ENCODE assay signal across 24 mouse cellular contexts in genomic region chr4:103455458-103455857, GRCm38 (mm10).
DNase-seq lines count a peak whose midpoint lies in the region; ATAC-seq and TF ChIP-seq lines count a peak whose summit lies in the region.
"Had no signal": no experiment of that assay in that cellular context is flagged by ENCODE, and none has a peak within 500 bp of the region (broad histone marks: within the 10 kb centered on the region; RNA-seq: fewer than 3 reads in every experiment).

No protein-coding gene starts in this region.

- 64% methylated on average over 2 of the region's 2 CpGs for WGBS in intestine, postnatal 0 days
- WGBS in intestine, embryonic 15.5 days: 84% methylated on average over 2 of the region's 2 CpGs
- WGBS in midbrain, postnatal 0 days: 81% methylated on average over 2 of the region's 2 CpGs
- 79% methylated on average over 2 of the region's 2 CpGs for WGBS in midbrain, embryonic 14.5 days

- H3K4me3 ChIP-seq in intestine, postnatal 0 days (ENCODE audit: low read depth, low read length): no peak overlapping the region
- no peak overlapping the region for H3K4me3 ChIP-seq in intestine, embryonic 15.5 days (replicated peaks)
- no peak overlapping the region for H3K4me3 ChIP-seq in left cerebral cortex, adult 2 months
- H3K4me3 ChIP-seq in midbrain, postnatal 0 days (ENCODE audit: low read depth, low read length): no peak overlapping the region
- H3K4me3 ChIP-seq in midbrain, embryonic 14.5 days (replicated peaks; ENCODE audit: low read depth, low read length): no peak overlapping the region
- H3K4me3 ChIP-seq: embryonic facial prominence, embryonic 12.5 days; forebrain, embryonic 12.5 days; heart, embryonic 13.5 days; hindbrain, embryonic 12.5 days had no signal

- H3K9ac ChIP-seq in intestine, postnatal 0 days (ENCODE audit: low read depth, low read length): no peak overlapping the region
- no peak overlapping the region for H3K9ac ChIP-seq in intestine, embryonic 15.5 days
- no peak overlapping the region for H3K9ac ChIP-seq in midbrain, postnatal 0 days (replicated peaks; ENCODE audit: low read length, poor library complexity, severe bottlenecking)
- H3K9ac ChIP-seq in midbrain, embryonic 14.5 days (replicated peaks; ENCODE audit: low read length): no peak overlapping the region
- H3K9ac ChIP-seq: embryonic facial prominence, embryonic 12.5 days; forebrain, embryonic 12.5 days; heart, embryonic 13.5 days; hindbrain, embryonic 12.5 days had no signal

- no peaks in the 10 kb centered on the region for H3K9me3 ChIP-seq in intestine, postnatal 0 days (ENCODE audit: control insufficient read depth)
- H3K9me3 ChIP-seq in intestine, embryonic 15.5 days: no peaks in the 10 kb centered on the region
- H3K9me3 ChIP-seq in midbrain, postnatal 0 days (ENCODE audit: low read length): no peaks in the 10 kb centered on the region
- H3K9me3 ChIP-seq in midbrain, embryonic 14.5 days (ENCODE audit: control insufficient read depth, low read length): no peaks in the 10 kb centered on the region
- H3K9me3 ChIP-seq: embryonic facial prominence, embryonic 12.5 days; forebrain, embryonic 12.5 days; heart, embryonic 13.5 days; hindbrain, embryonic 12.5 days had no signal

- DNase-seq in cerebellum, postnatal 10 days: peak; percentile 10 to 13
- DNase-seq in cerebellum, adult 18-20 months: no peak
- DNase-seq in left cerebral cortex, adult 2 months (ENCODE audit: extremely low spot score in 1 of 2, low spot score in 2 of 2): no peak
- no peak for DNase-seq in left cerebral cortex, postnatal 25 days (ENCODE audit: low spot score in 2 of 2)
- no peak for DNase-seq in midbrain, postnatal 0 days (ENCODE audit: low spot score)
- no peak for DNase-seq in midbrain, embryonic 14.5 days
- DNase-seq: adrenal gland, postnatal 14 days; B cell, adult 2 months; cerebellum, adult 11-12 months; cerebellum, adult 9-11 months; gastrocnemius, postnatal 10 days; heart, postnatal 10 days; heart, postnatal 4 days had no signal

- H3K36me3 ChIP-seq in intestine, postnatal 0 days (ENCODE audit: control insufficient read depth, insufficient read depth): no peaks in the 10 kb centered on the region
- no peaks in the 10 kb centered on the region for H3K36me3 ChIP-seq in intestine, embryonic 15.5 days
- no peaks in the 10 kb centered on the region for H3K36me3 ChIP-seq in midbrain, postnatal 0 days (ENCODE audit: insufficient read depth, low read length)
- H3K36me3 ChIP-seq in midbrain, embryonic 14.5 days (ENCODE audit: control insufficient read depth, insufficient read depth, low read length): no peaks in the 10 kb centered on the region
- H3K36me3 ChIP-seq: embryonic facial prominence, embryonic 12.5 days; forebrain, embryonic 12.5 days; heart, embryonic 13.5 days; hindbrain, embryonic 12.5 days had no signal

- no peak for ATAC-seq in intestine, postnatal 0 days
- no peak for ATAC-seq in intestine, embryonic 15.5 days
- no peak for ATAC-seq in midbrain, postnatal 0 days (ENCODE audit: low FRiP score)
- ATAC-seq in midbrain, embryonic 14.5 days (ENCODE audit: low FRiP score, low TSS enrichment): no peak
- ATAC-seq: activated CD4-positive, CD25-positive, alpha-beta regulatory T cell, adult 4 months; CD4-positive, CD25-positive, alpha-beta regulatory T cell, adult 4 months; forebrain, embryonic 16.5 days; hindbrain, embryonic 16.5 days; Patski had no signal

- intact Hi-C loops in left cerebral cortex, adult 2 months (cut with DNase I): no loop called here
- intact Hi-C loops in left cerebral cortex, postnatal 25 days (cut with DNase I): no loop called here

- no peaks in the 10 kb centered on the region for H3K4me1 ChIP-seq in intestine, postnatal 0 days (replicated peaks; ENCODE audit: control insufficient read depth, insufficient read depth, low read length)
- H3K4me1 ChIP-seq in intestine, embryonic 15.5 days (replicated peaks): no peaks in the 10 kb centered on the region
- no peaks in the 10 kb centered on the region for H3K4me1 ChIP-seq in midbrain, postnatal 0 days (ENCODE audit: insufficient read depth, low read length)
- no peaks in the 10 kb centered on the region for H3K4me1 ChIP-seq in midbrain, embryonic 14.5 days (ENCODE audit: control insufficient read depth, insufficient read depth, low read length)
- H3K4me1 ChIP-seq: embryonic facial prominence, embryonic 12.5 days; forebrain, embryonic 12.5 days; heart, embryonic 13.5 days; hindbrain, embryonic 12.5 days had no signal

- H3K27me3 ChIP-seq in intestine, postnatal 0 days (replicated peaks; ENCODE audit: control insufficient read depth, insufficient read depth, low read length): no peaks in the 10 kb centered on the region
- H3K27me3 ChIP-seq in intestine, embryonic 15.5 days (replicated peaks): no peaks in the 10 kb centered on the region
- H3K27me3 ChIP-seq in midbrain, postnatal 0 days (ENCODE audit: insufficient read depth, low read length): no peaks in the 10 kb centered on the region
- no peaks in the 10 kb centered on the region for H3K27me3 ChIP-seq in midbrain, embryonic 14.5 days (ENCODE audit: control insufficient read depth, insufficient read depth, low read length)
- H3K27me3 ChIP-seq: embryonic facial prominence, embryonic 12.5 days; forebrain, embryonic 12.5 days; heart, embryonic 13.5 days; hindbrain, embryonic 12.5 days; Patski had no signal

- H3K27ac ChIP-seq in intestine, postnatal 0 days (ENCODE audit: low read depth, low read length): no peak overlapping the region
- no peak overlapping the region for H3K27ac ChIP-seq in intestine, embryonic 15.5 days
- H3K27ac ChIP-seq in left cerebral cortex, adult 2 months: no peak overlapping the region
- H3K27ac ChIP-seq in midbrain, postnatal 0 days (ENCODE audit: low read depth, low read length): no peak overlapping the region
- H3K27ac ChIP-seq in midbrain, embryonic 14.5 days (replicated peaks; ENCODE audit: low read depth, low read length): no peak overlapping the region
- H3K27ac ChIP-seq: embryonic facial prominence, embryonic 12.5 days; forebrain, embryonic 12.5 days; heart, embryonic 13.5 days; hindbrain, embryonic 12.5 days had no signal

- 0 out of 2 replicates have a peak, but pooled peaks have one; percentile 9 for TF ChIP-seq CTCF in intestine, postnatal 0 days (IDR thresholded peaks at IDR 0.05; ENCODE audit: low read depth)
- TF ChIP-seq CTCF in left cerebral cortex, adult 2 months (IDR thresholded peaks at IDR 0.05): peak; percentile 24
- peak; percentile 13; the same call in 1 of the 2 replicates for TF ChIP-seq CTCF in midbrain, postnatal 0 days (IDR thresholded peaks at IDR 0.05)

- H3K4me2 ChIP-seq in intestine, postnatal 0 days (replicated peaks; ENCODE audit: low read depth): no peak overlapping the region
- no peak overlapping the region for H3K4me2 ChIP-seq in intestine, embryonic 15.5 days (replicated peaks)
- no peak overlapping the region for H3K4me2 ChIP-seq in midbrain, postnatal 0 days (ENCODE audit: low read depth, low read length, poor library complexity, severe bottlenecking)
- H3K4me2 ChIP-seq in midbrain, embryonic 14.5 days (ENCODE audit: low read length): no peak overlapping the region
- H3K4me2 ChIP-seq: embryonic facial prominence, embryonic 12.5 days; forebrain, embryonic 12.5 days; heart, embryonic 13.5 days; hindbrain, embryonic 12.5 days had no signal

Comparison
In these comparisons a context has a peak if more than half of its experiments do, and no peak if none do; other contexts are left out.
1. DNase-seq: peak in cerebellum, postnatal 10 days (2 of 2); none in cerebellum, adult 18-20 months (0 of 2), left cerebral cortex, adult 2 months (0 of 2), left cerebral cortex, postnatal 25 days (0 of 2), midbrain, postnatal 0 days (single experiment) and midbrain, embryonic 14.5 days (single experiment).
2. Peak in every context shown above with its lines, with median percentiles within 50 percentile points of each other: CTCF ChIP-seq.